In the genomic region with DNA sequence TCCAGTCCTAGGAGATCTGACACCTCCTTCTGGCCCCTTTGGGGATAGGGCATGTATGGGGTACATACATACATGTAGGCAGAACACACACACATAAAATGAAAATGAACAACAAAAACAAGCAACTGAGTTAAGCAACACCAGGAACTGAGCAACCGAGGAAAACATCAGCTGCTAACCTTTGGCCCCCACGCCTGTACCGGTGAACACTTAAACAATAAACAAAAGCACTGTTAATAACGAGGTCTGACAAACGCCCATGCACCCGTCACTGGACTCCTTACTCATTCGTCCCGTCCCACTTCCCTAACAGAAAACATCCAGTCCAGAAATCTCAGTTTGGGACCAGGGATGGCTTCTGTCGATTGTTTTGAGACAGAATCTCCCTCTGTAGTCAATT, we compare ENCODE assay signal across 38 mouse cellular contexts. TPM values are rescaled to one million over a fixed set of nuclear protein-coding genes. Genes with fewer than 3 reads are reported as not detected.
"Had no signal": no experiment of that assay in that cellular context is flagged by ENCODE, and none has a peak within 500 bp of the region (broad histone marks: within the 10 kb centered on the region; RNA-seq: fewer than 3 reads in every experiment).

No protein-coding gene starts in this region.

- H3K27me3 ChIP-seq: embryonic facial prominence, embryonic 12.5 days; embryonic facial prominence, embryonic 13.5 days; embryonic facial prominence, embryonic 15.5 days; forebrain, embryonic 12.5 days; forebrain, embryonic 13.5 days; forebrain, embryonic 15.5 days had no signal

- H3K27ac ChIP-seq: embryonic facial prominence, embryonic 10.5 days; embryonic facial prominence, embryonic 12.5 days; embryonic facial prominence, embryonic 13.5 days; embryonic facial prominence, embryonic 15.5 days; forebrain, embryonic 10.5 days; forebrain, embryonic 12.5 days; forebrain, embryonic 13.5 days; forebrain, embryonic 15.5 days; gastrocnemius, adult 2 months; heart, adult 2 months had no signal

- DNase-seq: cerebellum, adult 9-10 months; cerebellum, adult 9-11 months; cerebellum, postnatal 10 days; cerebellum, postnatal 14 days; cerebellum, postnatal 36 days; embryo, embryonic 11 days; forebrain, postnatal 0 days; gastrocnemius, adult 2 months; gastrocnemius, postnatal 10 days; gastrocnemius, postnatal 14 days; gastrocnemius, postnatal 25 days; gastrocnemius, postnatal 36 days; heart, adult 11 months had no signal

- H3K4me2 ChIP-seq: embryonic facial prominence, embryonic 12.5 days; embryonic facial prominence, embryonic 13.5 days; embryonic facial prominence, embryonic 15.5 days; forebrain, embryonic 12.5 days; forebrain, embryonic 13.5 days; forebrain, embryonic 15.5 days had no signal

- ATAC-seq: forebrain, embryonic 13.5 days; forebrain, embryonic 14.5 days; forebrain, embryonic 15.5 days; forebrain, embryonic 16.5 days; forebrain, postnatal 0 days had no signal

- H3K4me1 ChIP-seq: forebrain, embryonic 15.5 days had no signal

- H3K4me3 ChIP-seq: embryonic facial prominence, embryonic 10.5 days; embryonic facial prominence, embryonic 12.5 days; embryonic facial prominence, embryonic 13.5 days; embryonic facial prominence, embryonic 15.5 days; erythroblast, embryonic 14.5 days; forebrain, embryonic 10.5 days; forebrain, embryonic 12.5 days; forebrain, embryonic 13.5 days; forebrain, embryonic 15.5 days; gastrocnemius, adult 2 months; heart, adult 2 months had no signal

- H3K9me3 ChIP-seq: embryonic facial prominence, embryonic 10.5 days; embryonic facial prominence, embryonic 12.5 days; embryonic facial prominence, embryonic 13.5 days; embryonic facial prominence, embryonic 15.5 days; forebrain, embryonic 10.5 days; forebrain, embryonic 12.5 days; forebrain, embryonic 13.5 days; forebrain, embryonic 15.5 days had no signal

- H3K9ac ChIP-seq: embryonic facial prominence, embryonic 12.5 days; embryonic facial prominence, embryonic 13.5 days; embryonic facial prominence, embryonic 15.5 days; forebrain, embryonic 12.5 days; forebrain, embryonic 13.5 days; forebrain, embryonic 15.5 days; forebrain, postnatal 0 days had no signal

RNA-seq across cellular contexts. Expression of a gene that starts 24.3 kb away (rescaled TPM):
- polyA plus RNA-seq: erythroblast, embryonic 14.5 days had no signal

RNA-seq across cellular contexts. Expression of a gene that starts 36.5 kb away (rescaled TPM):
- total RNA-seq: common myeloid progenitor, adult 5-6 weeks; gastrocnemius, adult 18-20 months; gastrocnemius, adult 2 months; gastrocnemius, adult 8-10 months; gastrocnemius, postnatal 25 days; gastrocnemius, postnatal 36 days; gastrocnemius, postnatal 4 days; heart, adult 2 months had no signal
- polyA plus RNA-seq: cortical plate, adult 2 months; embryonic facial prominence, embryonic 11.5 days; erythroblast, embryonic 14.5 days had no signal

RNA-seq across cellular contexts. Expression of a gene that starts 44.5 kb away (rescaled TPM):
- total RNA-seq: common myeloid progenitor, adult 5-6 weeks; gastrocnemius, adult 18-20 months; gastrocnemius, adult 2 months; gastrocnemius, adult 8-10 months; gastrocnemius, postnatal 10 days; gastrocnemius, postnatal 14 days; gastrocnemius, postnatal 25 days; gastrocnemius, postnatal 36 days; gastrocnemius, postnatal 4 days; granulocyte monocyte progenitor cell, adult 5-6 weeks; heart, adult 18-20 months; heart, adult 2 months; heart, adult 8-10 months had no signal
- polyA plus RNA-seq: cortical plate, adult 2 months; embryonic facial prominence, embryonic 10.5 days; embryonic facial prominence, embryonic 11.5 days; embryonic facial prominence, embryonic 12.5 days; embryonic facial prominence, embryonic 13.5 days; embryonic facial prominence, embryonic 14.5 days; embryonic facial prominence, embryonic 15.5 days; erythroblast, embryonic 14.5 days; forebrain, embryonic 10.5 days; forebrain, embryonic 11.5 days; forebrain, embryonic 12.5 days; forebrain, embryonic 13.5 days; forebrain, embryonic 14.5 days; forebrain, embryonic 15.5 days; forebrain, embryonic 16.5 days; forebrain, postnatal 0 days; frontal cortex, adult 2 months; gonadal fat pad, adult 2 months; heart, adult 2 months had no signal
